Mouse (Mus musculus): ENCODE results near the gene Abcc6.
A peak's percentile ranks its signal among the peaks of the same experiment; 100 is the strongest.
"Not testable (repeated sequence)": the region's sequence is repeated elsewhere in the genome, so short reads cannot be mapped to it uniquely, and the experiment has no call there.

Gene Abcc6

DNA sequence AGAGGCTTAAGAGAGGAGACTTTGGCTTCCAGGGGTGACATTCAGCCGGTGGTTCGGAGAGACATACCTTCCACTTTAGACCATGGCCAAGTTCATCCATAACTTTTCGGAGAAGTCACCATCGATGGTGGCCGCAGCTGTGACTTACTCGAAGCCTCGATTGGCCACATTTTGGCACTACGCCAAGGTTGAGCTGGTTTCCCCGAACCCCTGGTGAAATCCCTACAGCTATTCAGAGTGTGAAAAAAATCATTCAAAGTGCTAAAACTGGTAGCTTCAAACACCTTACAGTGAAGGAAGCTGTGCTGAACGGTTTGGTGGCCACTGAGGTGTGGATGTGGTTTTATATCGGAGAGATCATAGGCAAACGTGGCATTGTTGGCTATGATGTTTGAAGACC, 96.3 kb downstream of the Abcc6 start:
- not testable (repeated sequence) for DNase-seq (ENCODE audit: low spot score)

DNA sequence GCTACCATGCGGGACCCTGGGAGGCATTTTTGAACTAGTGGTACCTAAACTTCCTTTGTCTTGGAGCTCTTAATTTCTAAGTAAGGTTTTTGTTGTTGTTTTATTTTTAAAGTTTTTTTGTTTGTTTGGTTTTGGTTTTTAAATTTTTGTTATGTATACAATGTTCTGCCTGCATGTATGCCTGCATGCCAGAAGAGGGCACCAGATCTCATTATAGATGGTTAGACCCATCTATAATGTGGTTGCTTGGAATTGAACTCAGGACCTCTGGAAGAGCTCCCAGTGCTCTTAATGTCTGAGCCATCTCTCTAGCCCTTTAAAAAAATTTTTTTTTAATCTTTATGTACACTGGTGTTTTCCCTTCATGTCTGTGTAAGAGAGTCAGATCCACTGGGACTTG, 100.4 kb downstream of the Abcc6 start:
- no peak for DNase-seq (ENCODE audit: low spot score)

DNA sequence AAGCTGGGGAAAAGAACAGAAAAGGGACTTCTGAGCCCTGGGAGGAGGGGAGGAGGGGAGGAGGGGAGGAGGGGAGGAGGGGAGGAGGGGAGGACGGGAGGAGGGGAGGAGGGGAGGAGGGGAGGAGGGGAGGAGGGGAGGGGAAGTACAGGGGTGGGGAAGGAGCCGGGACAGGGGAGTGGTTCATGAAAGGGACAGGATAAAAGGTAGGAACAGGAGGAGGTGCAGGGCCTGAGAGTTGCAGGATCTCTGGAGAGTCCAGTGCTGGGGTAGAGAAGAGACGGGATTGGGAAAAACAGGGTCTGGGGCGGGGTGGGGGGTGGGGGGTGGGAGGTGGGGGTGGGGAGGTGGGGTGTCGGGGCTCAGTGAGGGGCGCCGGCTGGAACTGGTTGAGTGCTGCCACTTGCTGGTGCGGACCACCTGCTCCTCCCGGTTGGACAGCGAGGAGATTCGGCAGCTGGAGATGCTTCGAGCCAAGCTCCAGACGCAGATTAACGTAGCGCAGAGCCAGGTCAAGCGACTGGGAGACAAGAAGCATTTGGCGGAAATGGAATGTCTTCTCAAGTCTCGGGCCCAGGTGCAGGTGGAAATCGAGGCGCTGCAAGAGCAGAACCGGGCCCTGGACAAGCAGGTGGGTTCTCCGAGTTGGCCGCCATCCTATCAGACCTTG, 101.3 kb downstream of the Abcc6 start:
- DNase-seq (ENCODE audit: low spot score) = no peak

DNA sequence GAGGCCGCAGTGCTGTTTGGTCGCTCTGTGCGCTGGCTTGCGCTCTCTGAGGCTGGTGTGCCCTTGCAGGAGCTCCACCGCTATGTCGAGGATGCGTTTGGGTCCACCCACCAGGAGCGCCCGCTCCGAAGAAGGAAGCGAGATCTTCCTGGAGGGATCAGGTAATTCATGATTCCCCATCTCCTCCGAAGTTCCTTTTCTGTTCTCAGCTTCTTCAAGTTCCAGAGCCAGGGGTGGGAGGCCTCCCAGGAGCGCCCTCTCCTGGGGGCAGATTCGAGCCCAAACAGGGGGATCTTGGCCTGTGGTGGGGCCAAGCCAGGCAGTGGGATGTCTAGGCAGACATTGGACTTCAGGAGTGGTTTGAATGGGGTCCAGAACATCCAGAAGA, 105.7 kb downstream of the Abcc6 start:
- no peak for DNase-seq (ENCODE audit: low spot score)

DNA sequence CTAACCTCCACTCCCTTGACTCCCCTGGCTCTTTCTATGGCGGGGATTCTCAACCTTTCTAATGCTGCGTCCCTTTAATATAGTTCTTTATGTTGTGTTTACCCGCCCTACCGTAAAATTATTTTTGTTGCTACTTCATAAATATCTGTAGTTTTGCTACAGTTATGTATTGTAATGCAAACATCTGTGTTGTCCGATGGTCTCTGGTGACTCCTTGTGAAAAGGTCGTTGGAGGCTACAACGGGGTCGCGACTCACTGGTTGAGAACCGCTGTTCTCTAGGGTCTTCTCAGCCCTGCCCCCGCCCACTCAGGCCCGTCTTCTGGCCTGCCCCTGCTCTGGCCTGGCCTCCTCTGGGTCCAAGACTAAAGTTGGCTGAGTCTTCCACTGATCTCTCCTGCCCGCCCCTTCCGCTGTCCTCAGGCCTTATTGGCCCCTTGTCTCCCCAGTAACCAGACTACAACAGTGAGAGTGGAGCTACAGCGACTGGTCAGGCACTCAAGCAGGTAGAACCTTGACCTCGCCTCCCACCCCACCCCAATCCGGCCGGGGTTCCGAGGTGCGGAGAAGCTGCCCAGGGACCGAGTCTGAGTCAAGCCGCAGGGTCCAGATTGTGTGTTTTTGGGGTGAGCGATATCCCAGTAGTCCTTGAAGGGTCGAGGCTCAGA, 106.2 kb downstream of the Abcc6 start, which contains the start of gene Ccdc114:
Gene Ccdc114 (plus strand): TSS at position 311 of the 667 bp plus-strand sequence.
- DNase-seq (ENCODE audit: low spot score) = no peak

DNA sequence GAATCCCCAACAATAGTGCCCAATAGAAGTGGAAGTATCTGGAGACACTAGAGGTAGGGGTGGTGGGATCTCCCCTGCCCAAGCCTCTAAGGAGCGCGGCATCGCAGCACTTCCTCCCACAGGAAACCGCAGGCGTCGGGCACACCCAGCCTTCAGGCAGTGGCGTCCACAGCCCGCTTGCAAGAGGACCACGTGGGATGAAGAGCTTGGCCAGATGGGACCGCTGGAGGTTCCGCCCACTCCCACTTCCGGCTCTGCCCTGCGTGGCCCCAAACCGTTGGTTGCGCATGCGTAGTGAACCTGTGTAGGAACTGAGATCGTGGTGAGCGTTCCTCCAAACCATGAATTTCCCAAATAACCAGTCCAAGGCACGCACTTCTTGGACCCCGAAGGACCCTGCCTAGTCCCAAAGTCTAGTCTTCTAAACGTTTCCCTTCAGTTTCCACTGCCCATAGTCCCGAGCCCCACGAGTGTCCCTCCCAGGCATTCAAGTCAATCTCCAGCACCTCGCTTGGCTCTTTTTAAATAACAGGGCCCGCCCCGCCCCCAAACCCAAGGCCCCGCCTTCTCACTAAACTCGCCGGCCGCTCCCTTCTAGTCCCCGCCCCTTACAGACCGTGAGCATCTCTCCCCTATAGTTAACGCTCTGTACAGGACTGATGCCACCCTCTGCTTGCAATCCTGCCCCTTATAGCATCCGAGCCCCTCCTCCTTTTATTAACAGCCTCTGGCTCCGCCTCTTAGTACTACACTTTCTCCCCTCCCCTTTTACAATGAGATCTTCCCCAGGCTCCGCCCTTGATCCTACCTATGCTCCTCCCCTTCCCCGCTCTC, 107.0 kb downstream of the Abcc6 start:
- DNase-seq (ENCODE audit: low spot score) = peak; percentile 83

DNA sequence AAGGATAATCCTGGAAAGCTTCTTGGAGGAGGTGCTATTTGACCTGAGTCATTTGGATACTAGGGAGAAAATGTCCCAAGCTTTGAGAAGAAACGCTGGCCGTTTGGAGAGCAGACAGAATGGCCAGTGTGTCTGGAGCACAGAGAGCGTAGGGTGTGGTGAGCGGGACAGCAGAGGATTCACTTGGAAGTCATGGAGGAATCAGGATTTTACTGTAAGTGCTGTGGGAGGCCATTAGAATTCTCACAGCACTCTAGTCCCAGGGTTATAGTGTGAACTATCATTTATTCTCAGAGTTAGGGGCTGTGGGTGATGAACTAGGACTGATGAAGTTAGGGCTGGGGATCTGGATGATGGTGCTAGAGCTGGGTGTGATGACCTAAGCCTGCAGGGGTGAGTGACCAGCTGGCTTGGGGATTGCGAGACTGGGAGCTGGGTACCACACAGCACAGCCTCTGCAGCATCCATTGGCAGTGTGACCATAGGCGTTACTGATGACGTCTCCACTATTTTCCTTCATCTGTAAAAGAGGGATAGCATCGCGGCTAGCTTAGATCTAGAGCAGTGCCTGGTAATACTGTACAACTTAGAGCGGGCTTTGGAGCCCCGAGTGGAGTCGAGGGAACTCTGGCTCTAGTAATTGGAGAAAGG, 108.0 kb downstream of the Abcc6 start:
- no peak for DNase-seq (ENCODE audit: low spot score)

DNA sequence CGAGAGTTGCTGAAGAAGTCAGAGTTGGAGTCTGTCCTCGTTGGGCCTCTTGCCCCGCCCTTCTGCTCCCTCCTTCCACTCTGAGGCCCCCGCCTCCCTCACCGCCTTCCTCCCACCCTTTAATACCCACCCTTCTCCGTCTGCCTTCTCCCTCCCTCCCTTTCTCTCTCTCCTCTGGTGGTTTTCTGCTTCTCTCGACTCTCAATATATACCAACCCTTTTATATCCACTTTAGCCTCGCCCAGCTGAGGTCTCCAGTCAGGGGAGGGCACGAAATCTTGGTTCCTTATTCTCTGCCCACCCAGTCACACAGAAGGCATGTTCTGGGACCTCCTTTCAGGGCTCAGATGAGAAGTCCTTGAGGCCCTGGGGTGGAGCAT, 108.9 kb downstream of the Abcc6 start, which contains the start of gene Emp3:
Gene Emp3 (minus strand): TSS at position 163 of the 380 bp plus-strand sequence.
- no peak for DNase-seq (ENCODE audit: low spot score)

DNA sequence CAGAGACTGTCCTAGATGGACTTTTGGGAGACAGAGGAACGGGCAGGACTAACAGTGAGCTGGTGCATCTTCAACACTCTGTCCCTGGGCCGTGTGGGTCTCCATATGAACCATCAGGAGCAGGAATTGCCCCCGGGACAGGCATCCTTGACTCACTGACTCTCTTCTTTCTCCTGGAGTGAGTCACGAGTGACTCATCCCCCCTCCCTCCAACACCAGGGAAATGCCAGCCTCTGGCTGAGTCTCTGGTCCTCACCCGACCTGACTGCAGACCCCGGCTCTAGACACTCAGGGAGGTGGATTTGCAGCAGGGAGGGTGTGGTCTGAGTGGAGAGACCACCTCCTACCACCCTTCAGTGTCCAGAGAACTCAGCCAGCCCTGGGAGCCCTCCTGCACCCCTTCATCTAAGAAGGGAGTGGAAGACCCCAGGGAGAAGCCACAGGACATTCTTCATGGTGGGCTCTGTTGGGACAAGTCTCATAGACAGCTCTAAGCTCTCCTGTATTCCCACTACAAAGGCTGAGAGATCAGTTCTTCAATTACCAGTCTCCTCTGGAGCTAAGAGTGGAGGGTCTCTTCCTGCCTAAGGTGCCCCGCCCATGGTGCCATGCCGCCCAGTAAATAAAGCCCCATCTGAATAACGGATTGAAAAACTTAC, 109.4 kb downstream of the Abcc6 start:
- no peak for DNase-seq (ENCODE audit: low spot score)

DNA sequence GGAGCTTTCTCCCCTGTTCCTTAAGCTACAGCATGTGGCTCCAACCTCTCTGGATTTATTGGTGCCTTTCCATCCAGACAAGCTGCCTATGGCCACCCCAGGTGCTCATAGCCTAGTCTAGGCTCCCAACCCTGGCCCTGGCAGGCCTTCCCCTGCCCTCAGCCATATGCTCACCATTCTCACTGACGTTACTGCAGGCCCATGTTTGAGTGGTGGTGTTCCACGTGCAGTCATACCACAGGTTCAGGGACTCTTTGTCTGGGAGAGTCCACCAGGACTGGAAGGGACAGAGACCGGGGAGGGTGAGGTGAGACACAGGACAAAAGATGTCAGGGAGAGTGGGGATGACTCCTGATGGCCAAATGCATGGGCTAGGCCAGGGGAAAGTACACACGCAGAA, 110.3 kb downstream of the Abcc6 start:
- no peak for DNase-seq (ENCODE audit: low spot score)

DNA sequence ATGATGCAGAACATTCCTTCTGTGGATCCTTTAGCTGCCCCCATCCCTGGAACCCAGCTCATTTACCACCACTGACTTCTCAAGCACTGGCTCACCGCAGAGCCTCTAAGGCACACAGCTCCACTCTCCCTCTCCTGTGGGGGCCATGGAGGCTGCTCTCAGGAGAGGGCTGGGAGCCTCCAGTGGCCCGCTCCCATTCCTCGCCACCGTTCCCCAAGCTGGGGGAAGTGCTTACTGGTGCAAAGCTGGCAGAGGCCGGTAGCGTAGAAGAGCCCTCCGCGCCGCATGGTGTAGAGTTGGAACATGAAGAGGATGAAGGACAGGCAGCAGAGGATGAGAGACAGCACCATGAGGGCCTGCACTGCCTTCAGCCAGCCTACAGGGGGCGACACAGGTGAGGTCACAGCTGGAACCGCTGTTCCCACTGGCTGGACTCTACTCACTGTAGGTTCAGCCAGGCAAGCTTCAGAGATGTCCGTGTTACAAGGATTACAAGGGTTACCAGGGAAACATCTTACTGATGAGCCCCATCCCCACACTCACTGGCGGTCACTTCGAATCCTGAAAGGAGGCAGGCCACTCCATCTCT, 110.9 kb downstream of the Abcc6 start:
- DNase-seq (ENCODE audit: low spot score) = no peak

DNA sequence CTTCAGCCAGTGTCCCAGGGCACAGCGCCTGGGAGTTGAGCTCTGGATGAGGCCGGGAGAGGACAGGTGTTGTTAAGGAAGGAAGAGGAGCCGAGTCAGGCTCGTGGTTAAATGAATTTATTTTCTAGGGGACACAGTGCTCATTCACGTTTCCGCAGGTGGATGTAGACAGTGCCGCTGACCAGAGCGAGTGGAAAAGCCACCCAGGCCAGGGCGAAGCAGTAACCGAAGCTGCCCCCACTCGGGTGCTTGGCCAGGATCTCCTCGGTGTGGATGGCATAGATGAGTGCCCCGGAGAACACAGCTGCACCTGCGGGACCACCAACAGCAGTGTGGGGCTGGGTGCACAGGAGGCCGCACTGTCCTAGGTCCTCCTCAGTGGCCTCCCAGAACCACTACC, 112.2 kb downstream of the Abcc6 start:
- no peak for DNase-seq (ENCODE audit: low spot score)
